Mouse (Mus musculus) stomach, embryonic 16.5 days (tissue): ENCODE data around the gene Zfp385b. TPM values are rescaled to one million over a fixed set of nuclear protein-coding genes. Genes with fewer than 3 reads are reported as not detected.
A peak's percentile ranks its signal among the peaks of the same experiment; 100 is the strongest.

Experiments
- ATAC-seq: fragments of 200-750 bp; cut with Nextera tagmentation; 2 replicates; pipeline ENCODE4 v1.8.0; 2017; ENCODE audit warnings: moderate number of reproducible peaks, moderate TSS enrichment; ENCODE audit not compliant: insufficient read depth, low FRiP score
- H3K27ac ChIP-seq: fragments of 300-500 bp; sonication (generic); 2 replicates; pipeline ENCODE4 v1.5.1; 2014; ENCODE audit warnings: low read length
- H3K27me3 ChIP-seq: fragments of 300-500 bp; sonication (generic); 2 replicates; pipeline ENCODE4 v1.6.1; 2014; ENCODE audit warnings: low read length, control low read depth, mixed read lengths; ENCODE audit not compliant: control insufficient read depth, insufficient read depth
- H3K36me3 ChIP-seq: fragments of 300-500 bp; sonication (generic); 2 replicates; pipeline ENCODE4 v1.6.1; 2014; ENCODE audit warnings: low read length; ENCODE audit not compliant: control insufficient read depth, insufficient read depth
- H3K4me1 ChIP-seq: fragments of 300-500 bp; sonication (generic); 2 replicates; pipeline ENCODE4 v1.6.1; 2014; ENCODE audit warnings: low read length, control low read depth, mixed read lengths; ENCODE audit not compliant: control insufficient read depth, insufficient read depth
- H3K4me2 ChIP-seq: fragments of 300-500 bp; sonication (generic); 2 replicates; pipeline ENCODE4 v1.6.1; 2014; ENCODE audit warnings: low read depth, low read length, mixed read lengths
- H3K4me3 ChIP-seq: fragments of 300-500 bp; sonication (generic); replicated peaks from 2 replicates; pipeline ENCODE4 v1.5.1; 2014; ENCODE audit warnings: mild to moderate bottlenecking, low read length
- H3K9ac ChIP-seq: fragments of 300-500 bp; sonication (generic); 2 replicates; pipeline ENCODE4 v1.6.1; 2014; ENCODE audit warnings: low read length
- H3K9me3 ChIP-seq: fragments of 300-500 bp; sonication (generic); replicated peaks from 2 replicates; pipeline ENCODE4 v1.6.1; 2016; ENCODE audit warnings: low read length, control low read depth; ENCODE audit not compliant: control insufficient read depth
- WGBS: fragments of 180-500 bp; shearing (Covaris S2); extraction: QIAGEN DNeasy Blood & Tissue Kit; methylation state at CpG from one replicate; pipeline ENCODE4 v1.1.7; 2014; 5-methylcytosine and 5-hydroxymethylcytosine counted together
- polyA plus RNA-seq: library from polyadenylated mRNA; unstranded; fragments of >200 nt; fragmentation: Nextera tagmentation; extraction: Ambion mirVana; gene quantifications from 2 replicates; pipeline ENCODE4 v1.2.1, GENCODE M21; 2015

Gene Zfp385b
- polyA plus RNA-seq, 1 experiment from 2014 or later, result 5.6 TPM

GRCm38 (mm10) chr2:77662171-77662570 is 157.3 kb downstream of the Zfp385b start:
- no peaks in the 10 kb centered on the region for H3K9me3 ChIP-seq
- no peak overlapping the region for H3K4me3 ChIP-seq
- ATAC-seq, result 0 out of 2 replicates have a peak, but pooled peaks have one; percentile 25
- no peak overlapping the region for H3K27ac ChIP-seq
- H3K27me3 ChIP-seq, result no peaks in the 10 kb centered on the region
- no peaks in the 10 kb centered on the region for H3K36me3 ChIP-seq
- H3K4me1 ChIP-seq, result no peaks in the 10 kb centered on the region
- WGBS, result 60% methylated on average over 5 of the region's 5 CpGs
- no peak overlapping the region for H3K4me2 ChIP-seq
- no peak overlapping the region for H3K9ac ChIP-seq

GRCm38 (mm10) chr2:77653686-77654085 is 165.8 kb downstream of the Zfp385b start:
- Histone ChIP-seq H3K27ac (no peak overlapping the region), H3K4me3 (no peak overlapping the region), H3K4me2 (no peak overlapping the region), H3K36me3 (no peaks in the 10 kb centered on the region), H3K4me1 (no peaks in the 10 kb centered on the region), H3K27me3 (no peaks in the 10 kb centered on the region), H3K9ac (no peak overlapping the region), H3K9me3 (no peaks in the 10 kb centered on the region)
- ATAC-seq, result no peak
- 94% methylated on average over 2 of the region's 2 CpGs for WGBS

GRCm38 (mm10) chr2:77641521-77642170 is 177.8 kb downstream of the Zfp385b start:
- no peak overlapping the region for H3K4me3 ChIP-seq
- no peaks in the 10 kb centered on the region for H3K27me3 ChIP-seq
- H3K4me2 ChIP-seq, result no peak overlapping the region
- H3K9ac ChIP-seq, result no peak overlapping the region
- no peaks in the 10 kb centered on the region for H3K9me3 ChIP-seq
- no peak overlapping the region for H3K27ac ChIP-seq
- H3K4me1 ChIP-seq, result no peaks in the 10 kb centered on the region
- ATAC-seq, result no peak
- 87% methylated on average over 8 of the region's 8 CpGs for WGBS
- no peaks in the 10 kb centered on the region for H3K36me3 ChIP-seq

- Histone ChIP-seq H3K9ac (no peak overlapping the region), H3K27ac (no peak overlapping the region), H3K9me3 (no peaks in the 10 kb centered on the region), H3K36me3 (no peaks in the 10 kb centered on the region), H3K27me3 (no peaks in the 10 kb centered on the region), H3K4me1 (no peaks in the 10 kb centered on the region), H3K4me3 (no peak overlapping the region), H3K4me2 (no peak overlapping the region)
- WGBS, result 68% methylated on average over 5 of the region's 5 CpGs
- no peak for ATAC-seq
Observed at GRCm38 (mm10) chr2:77639993-77640392, 179.4 kb downstream of the Zfp385b start.

- no peak for ATAC-seq
- Histone ChIP-seq H3K9me3 (no peaks in the 10 kb centered on the region), H3K4me3 (no peak overlapping the region), H3K4me2 (no peak overlapping the region), H3K27ac (no peak overlapping the region), H3K9ac (no peak overlapping the region), H3K36me3 (no peaks in the 10 kb centered on the region), H3K4me1 (no peaks in the 10 kb centered on the region), H3K27me3 (no peaks in the 10 kb centered on the region)
- 29% methylated on average over 3 of the region's 3 CpGs for WGBS
Observed at GRCm38 (mm10) chr2:77631606-77632005, 187.8 kb downstream of the Zfp385b start.

- Histone ChIP-seq H3K4me2 (no peak overlapping the region), H3K4me1 (no peaks in the 10 kb centered on the region), H3K36me3 (no peaks in the 10 kb centered on the region), H3K27me3 (no peaks in the 10 kb centered on the region), H3K27ac (no peak overlapping the region), H3K9ac (no peak overlapping the region), H3K4me3 (no peak overlapping the region), H3K9me3 (no peaks in the 10 kb centered on the region)
- ATAC-seq, result no peak
- WGBS, result 51% methylated on average over 3 of the region's 3 CpGs
Observed at GRCm38 (mm10) chr2:77627622-77628231, 191.7 kb downstream of the Zfp385b start.

GRCm38 (mm10) chr2:77618686-77619085 is 200.8 kb downstream of the Zfp385b start:
- Histone ChIP-seq H3K4me3 (no peak overlapping the region), H3K27ac (no peak overlapping the region), H3K27me3 (no peaks in the 10 kb centered on the region), H3K9ac (no peak overlapping the region), H3K9me3 (no peaks in the 10 kb centered on the region), H3K36me3 (no peaks in the 10 kb centered on the region), H3K4me2 (no peak overlapping the region), H3K4me1 (no peaks in the 10 kb centered on the region)
- 65% methylated on average over 4 of the region's 4 CpGs for WGBS
- ATAC-seq, result no peak

- no peak overlapping the region for H3K9ac ChIP-seq
- no peaks in the 10 kb centered on the region for H3K27me3 ChIP-seq
- H3K4me1 ChIP-seq, result no peaks in the 10 kb centered on the region
- 79% methylated on average over 7 of the region's 7 CpGs for WGBS
- H3K4me3 ChIP-seq, result no peak overlapping the region
- H3K4me2 ChIP-seq, result no peak overlapping the region
- no peak for ATAC-seq
- no peaks in the 10 kb centered on the region for H3K36me3 ChIP-seq
- H3K9me3 ChIP-seq, result no peaks in the 10 kb centered on the region
- H3K27ac ChIP-seq, result no peak overlapping the region
Observed at GRCm38 (mm10) chr2:77610303-77610991, 209.0 kb downstream of the Zfp385b start.

- H3K9me3 ChIP-seq, result no peaks in the 10 kb centered on the region
- no peaks in the 10 kb centered on the region for H3K27me3 ChIP-seq
- no peaks in the 10 kb centered on the region for H3K36me3 ChIP-seq
- no peak overlapping the region for H3K4me2 ChIP-seq
- no peak overlapping the region for H3K27ac ChIP-seq
- no peak overlapping the region for H3K4me3 ChIP-seq
- no peak for ATAC-seq
- H3K4me1 ChIP-seq, result no peaks in the 10 kb centered on the region
- no peak overlapping the region for H3K9ac ChIP-seq
- 67% methylated on average over 5 of the region's 5 CpGs for WGBS
Observed at GRCm38 (mm10) chr2:77609452-77609851, 210.0 kb downstream of the Zfp385b start.
